Mouse (Mus musculus) left cerebral cortex, postnatal 10 days (tissue): ENCODE data around the gene Onecut1. TPM values are rescaled to one million over a fixed set of nuclear protein-coding genes. Genes with fewer than 3 reads are reported as not detected.
A peak's percentile ranks its signal among the peaks of the same experiment; 100 is the strongest.

Source experiments
- DNase-seq, 2 experiments: peaks; one replicate each; pipeline ENCODE4 v3.0.0; 2021 to 2022; ENCODE audit warnings: low spot score in 2 of 2, mixed read lengths in 1 of 2; ENCODE audit errors: extremely low spot score in 1 of 2
- intact Hi-C: fragments of 180-260 bp; cut with DNase I; formaldehyde crosslinking; loops from one replicate; pipeline ENCODE4 v1.15.1; 2025
- total RNA-seq, 2 experiments: library from RNA; stranded (reverse); gene quantifications; 2 replicates each; pipeline ENCODE4 v1.2.3; 2021

Gene Onecut1
- total RNA-seq, 2 experiments from 2014 or later = 0.09 to 0.12 TPM

- intact Hi-C loops = loop anchor here (5.0 to 10.0 kb wide), 2 partner anchors 132 to 370 kb away; partner anchors contain the start of gene Arpp19
- DNase-seq = peak; percentile 54 to 69
Measured at GRCm38 (mm10) chr9:74904866-74905508, 43.3 kb downstream of the Onecut1 start.

- DNase-seq = no peak
- intact Hi-C loops = loop anchor here (5.0 to 10.0 kb wide), 2 partner anchors 130 to 368 kb away; partner anchors contain the start of gene Arpp19
Measured at GRCm38 (mm10) chr9:74906951-74907350, 45.2 kb downstream of the Onecut1 start.

- intact Hi-C loops = loop anchor here (5.0 to 10.0 kb wide), 2 partner anchors 128 to 366 kb away; partner anchors contain the start of gene Arpp19
- DNase-seq = peak in 1 of 2 experiments; percentile 64
Measured at GRCm38 (mm10) chr9:74909245-74909644, 47.5 kb downstream of the Onecut1 start.

GRCm38 (mm10) chr9:74910226-74910759, 48.6 kb downstream of the Onecut1 start:
- no peak for DNase-seq
- intact Hi-C loops = no loop called here

GRCm38 (mm10) chr9:74911430-74911829, 49.7 kb downstream of the Onecut1 start:
- DNase-seq = no peak
- intact Hi-C loops = no loop called here

GRCm38 (mm10) chr9:74911919-74912318, 50.2 kb downstream of the Onecut1 start:
- intact Hi-C loops = no loop called here
- no peak for DNase-seq

- intact Hi-C loops = no loop called here
- no peak for DNase-seq
Measured at GRCm38 (mm10) chr9:74912619-74913376, 51.1 kb downstream of the Onecut1 start.

GRCm38 (mm10) chr9:74915611-74916010, 53.9 kb downstream of the Onecut1 start:
- intact Hi-C loops = no loop called here
- no peak for DNase-seq

GRCm38 (mm10) chr9:74920450-74920849, 58.7 kb downstream of the Onecut1 start:
- intact Hi-C loops = no loop called here
- no peak for DNase-seq

- intact Hi-C loops = no loop called here
- DNase-seq = no peak
Measured at GRCm38 (mm10) chr9:74921422-74921821, 59.7 kb downstream of the Onecut1 start.

GRCm38 (mm10) chr9:74922884-74923283, 61.2 kb downstream of the Onecut1 start:
- intact Hi-C loops = no loop called here
- DNase-seq = no peak

GRCm38 (mm10) chr9:74923291-74923977, 61.7 kb downstream of the Onecut1 start:
- intact Hi-C loops = no loop called here
- DNase-seq = no peak

GRCm38 (mm10) chr9:74925220-74925769, 63.6 kb downstream of the Onecut1 start:
- intact Hi-C loops = no loop called here
- no peak for DNase-seq

- intact Hi-C loops = no loop called here
Measured at GRCm38 (mm10) chr9:74929981-74930423, 68.3 kb downstream of the Onecut1 start.

GRCm38 (mm10) chr9:74930653-74931052, 68.9 kb downstream of the Onecut1 start:
- no peak for DNase-seq
- intact Hi-C loops = no loop called here

More at GRCm38 (mm10) chr9:74929981-74930423, 68.3 kb downstream of the Onecut1 start:
- no peak for DNase-seq

GRCm38 (mm10) chr9:74935289-74935688, 73.6 kb downstream of the Onecut1 start:
- intact Hi-C loops = no loop called here
- no peak for DNase-seq

GRCm38 (mm10) chr9:74937761-74938160, 76.0 kb downstream of the Onecut1 start:
- intact Hi-C loops = no loop called here
- DNase-seq = no peak

- no peak for DNase-seq
- intact Hi-C loops = no loop called here
Measured at GRCm38 (mm10) chr9:74938670-74939534, 77.2 kb downstream of the Onecut1 start.
